Mouse (Mus musculus) hindbrain, embryonic 11.5 days (tissue): ENCODE measurements at regions not wholly inside any gene's neighbourhood (a gene's known extent, or its start where the extent isn't known, plus 50 kb on each side); places are given as distances from the start of the nearest gene placed in this dataset.

Source experiments
- ATAC-seq: fragments of 200-750 bp; cut with Nextera tagmentation; 2 replicates; pipeline ENCODE4 v1.8.0; 2017; ENCODE audit warnings: mild to moderate bottlenecking, moderate TSS enrichment, moderate library complexity; ENCODE audit not compliant: low FRiP score
- DNase-seq: peaks from one replicate; pipeline ENCODE4 v3.0.0-alpha.2; 2015; ENCODE audit warnings: low spot score
- H3K27ac ChIP-seq: fragments of 300-500 bp; sonication (generic); 2 replicates; pipeline ENCODE4 v1.5.1; 2014; ENCODE audit warnings: mild to moderate bottlenecking, low read depth, low read length
- H3K27me3 ChIP-seq: fragments of 300-500 bp; sonication (generic); 2 replicates; pipeline ENCODE4 v1.6.1; 2014; ENCODE audit warnings: mild to moderate bottlenecking, low read length, moderate library complexity, mixed read lengths; ENCODE audit not compliant: control insufficient read depth, insufficient read depth
- H3K36me3 ChIP-seq: fragments of 300-500 bp; sonication (generic); 2 replicates; pipeline ENCODE4 v1.6.1; 2014; ENCODE audit warnings: mild to moderate bottlenecking, low read length, moderate library complexity, mixed read lengths; ENCODE audit not compliant: control insufficient read depth, insufficient read depth
- H3K4me1 ChIP-seq: fragments of 300-500 bp; sonication (generic); replicated peaks from 2 replicates; pipeline ENCODE4 v1.6.1; 2014; ENCODE audit warnings: low read length, mixed read lengths; ENCODE audit not compliant: control insufficient read depth, insufficient read depth
- H3K4me2 ChIP-seq: fragments of 300-500 bp; sonication (generic); replicated peaks from 2 replicates; pipeline ENCODE4 v1.6.1; 2014; ENCODE audit warnings: mild to moderate bottlenecking, low read depth, low read length
- H3K4me3 ChIP-seq: fragments of 300-500 bp; sonication (generic); 2 replicates; pipeline ENCODE4 v1.5.1; 2014; ENCODE audit warnings: low read depth, low read length
- H3K9ac ChIP-seq: fragments of 300-500 bp; sonication (generic); 2 replicates; pipeline ENCODE4 v1.6.1; 2014; ENCODE audit warnings: low read depth, low read length
- H3K9me3 ChIP-seq: fragments of 300-500 bp; sonication (generic); 2 replicates; pipeline ENCODE4 v1.6.1; 2016; ENCODE audit warnings: low read length; ENCODE audit not compliant: control insufficient read depth
- WGBS: fragments of 180-500 bp; shearing (Covaris S2); extraction: QIAGEN DNeasy Blood & Tissue Kit; methylation state at CpG from one replicate; pipeline ENCODE4 v1.1.7; 2014; 5-methylcytosine and 5-hydroxymethylcytosine counted together

DNA sequence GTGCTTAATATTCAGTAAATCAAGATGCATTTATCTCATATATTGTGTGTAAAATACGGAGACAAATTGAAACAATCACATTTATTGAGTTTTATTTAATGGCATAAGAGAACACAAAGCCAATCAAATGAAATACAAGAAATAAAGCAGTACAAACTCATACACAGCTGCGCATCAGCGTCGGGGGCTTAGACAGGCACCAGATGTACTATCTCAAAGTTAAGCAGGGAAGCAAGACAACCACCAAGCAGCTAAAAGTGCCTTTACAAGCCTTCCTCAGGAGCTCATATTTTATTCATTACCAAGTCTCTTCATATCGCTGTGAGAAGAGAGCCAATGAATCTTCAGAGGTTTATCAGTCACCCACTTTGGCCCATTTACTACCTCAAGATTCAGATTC is 107.0 kb upstream of the Apob start:
- ATAC-seq, result no peak
- Histone ChIP-seq H3K27ac (no peak overlapping the region), H3K4me1 (no peaks in the 10 kb centered on the region), H3K27me3 (no peaks in the 10 kb centered on the region), H3K9me3 (no peaks in the 10 kb centered on the region), H3K36me3 (no peaks in the 10 kb centered on the region), H3K9ac (no peak overlapping the region), H3K4me2 (no peak overlapping the region), H3K4me3 (no peak overlapping the region)
- 87% methylated on average over 5 of the region's 5 CpGs for WGBS
- DNase-seq, result no peak

GRCm38 (mm10) chr12:7875454-7875853 is 102.0 kb upstream of the Apob start:
- Histone ChIP-seq H3K27ac (no peak overlapping the region), H3K27me3 (no peaks in the 10 kb centered on the region), H3K36me3 (no peaks in the 10 kb centered on the region), H3K4me3 (no peak overlapping the region), H3K9ac (no peak overlapping the region), H3K4me2 (no peak overlapping the region), H3K9me3 (no peaks in the 10 kb centered on the region), H3K4me1 (no peaks in the 10 kb centered on the region)
- ATAC-seq (no peak), DNase-seq (no peak)
- WGBS, result 76% methylated on average over 2 of the region's 2 CpGs

DNA sequence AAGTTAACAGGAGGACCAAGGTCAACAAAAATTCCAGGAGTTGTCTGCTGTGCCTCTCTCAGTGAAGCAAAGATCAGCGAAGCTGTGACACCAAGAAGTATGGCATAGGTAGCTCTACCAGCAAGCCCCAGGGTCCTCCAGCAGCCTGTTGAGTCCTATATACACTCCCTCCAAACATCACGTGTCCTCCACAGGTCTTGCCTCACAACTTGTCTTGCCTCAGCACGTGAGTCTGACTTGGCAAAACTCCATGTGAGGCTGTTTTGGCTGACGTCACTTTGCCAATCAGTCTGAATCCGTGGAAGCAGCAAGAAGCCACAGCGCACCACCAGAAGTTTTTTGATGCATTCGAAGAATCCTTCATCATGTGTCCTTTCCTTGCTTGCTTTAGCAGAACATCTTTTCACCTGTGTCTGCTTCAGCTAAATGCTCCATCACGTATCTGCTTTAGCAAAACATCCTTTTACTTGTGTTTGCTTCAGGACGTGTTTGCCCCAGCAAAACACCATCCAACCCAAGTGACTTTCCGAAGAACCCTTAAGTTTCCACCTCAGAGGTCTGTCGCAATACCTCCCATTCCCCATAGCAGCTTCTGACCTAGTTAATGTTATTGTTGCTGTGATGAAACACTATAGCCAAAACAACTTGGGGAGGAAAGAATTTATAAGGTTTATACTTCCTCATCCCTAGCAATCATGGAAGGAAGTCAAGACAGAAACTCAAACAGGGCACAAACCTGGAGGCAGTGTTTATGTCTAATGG is 101.0 kb upstream of the Apob start:
- ATAC-seq (no peak), DNase-seq (no peak)
- Histone ChIP-seq H3K9ac (no peak overlapping the region), H3K4me1 (no peaks in the 10 kb centered on the region), H3K36me3 (no peaks in the 10 kb centered on the region), H3K27ac (no peak overlapping the region), H3K4me3 (no peak overlapping the region), H3K9me3 (no peaks in the 10 kb centered on the region), H3K27me3 (no peaks in the 10 kb centered on the region), H3K4me2 (no peak overlapping the region)
- 91% methylated on average over 11 of the region's 11 CpGs for WGBS

- WGBS, result 95% methylated on average over 5 of the region's 5 CpGs
- Histone ChIP-seq H3K4me3 (no peak overlapping the region), H3K9me3 (no peaks in the 10 kb centered on the region), H3K9ac (no peak overlapping the region), H3K27me3 (no peaks in the 10 kb centered on the region), H3K27ac (no peak overlapping the region), H3K4me2 (no peak overlapping the region), H3K36me3 (no peaks in the 10 kb centered on the region), H3K4me1 (no peaks in the 10 kb centered on the region)
- DNase-seq, result no peak
- ATAC-seq, result no peak
Observed at GRCm38 (mm10) chr12:7878761-7879160, 98.7 kb upstream of the Apob start.

GRCm38 (mm10) chr12:7896156-7896555 is 81.3 kb upstream of the Apob start:
- Histone ChIP-seq H3K27ac (no peak overlapping the region), H3K9me3 (no peaks in the 10 kb centered on the region), H3K9ac (no peak overlapping the region), H3K4me1 (no peaks in the 10 kb centered on the region), H3K36me3 (no peaks in the 10 kb centered on the region), H3K27me3 (no peaks in the 10 kb centered on the region), H3K4me2 (no peak overlapping the region), H3K4me3 (no peak overlapping the region)
- DNase-seq (no peak), ATAC-seq (no peak)
- WGBS, result 43% methylated on average over 2 of the region's 2 CpGs

DNA sequence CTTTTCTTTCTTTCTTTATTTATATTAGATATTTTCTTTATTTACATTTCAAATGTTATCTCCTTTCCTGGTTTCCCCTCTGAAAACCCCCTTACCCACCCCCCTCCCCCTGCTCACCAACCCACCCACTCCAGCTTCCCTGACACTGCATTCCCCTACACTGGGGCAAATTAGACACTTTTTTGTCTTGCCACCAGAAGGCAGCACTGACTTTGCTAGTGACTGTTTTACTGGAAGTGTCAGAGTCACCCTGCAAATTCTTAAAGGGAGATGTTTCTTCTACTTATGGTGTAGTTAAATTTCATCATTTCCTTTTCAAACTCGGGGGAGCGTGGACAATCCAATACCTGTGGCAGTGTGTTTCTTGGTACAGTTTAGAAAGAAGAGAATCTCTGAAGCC is 72.1 kb upstream of the Apob start:
- whole genome bisulfite sequencing, result 83% methylated on average over 2 of the region's 2 CpGs
- no peak for DNase-seq
- Histone ChIP-seq H3K4me3 (no peak overlapping the region), H3K36me3 (no peaks in the 10 kb centered on the region), H3K9ac (no peak overlapping the region), H3K27me3 (no peaks in the 10 kb centered on the region), H3K27ac (no peak overlapping the region), H3K4me2 (no peak overlapping the region), H3K9me3 (no peaks in the 10 kb centered on the region), H3K4me1 (no peaks in the 10 kb centered on the region)
- ATAC-seq, result no peak

DNA sequence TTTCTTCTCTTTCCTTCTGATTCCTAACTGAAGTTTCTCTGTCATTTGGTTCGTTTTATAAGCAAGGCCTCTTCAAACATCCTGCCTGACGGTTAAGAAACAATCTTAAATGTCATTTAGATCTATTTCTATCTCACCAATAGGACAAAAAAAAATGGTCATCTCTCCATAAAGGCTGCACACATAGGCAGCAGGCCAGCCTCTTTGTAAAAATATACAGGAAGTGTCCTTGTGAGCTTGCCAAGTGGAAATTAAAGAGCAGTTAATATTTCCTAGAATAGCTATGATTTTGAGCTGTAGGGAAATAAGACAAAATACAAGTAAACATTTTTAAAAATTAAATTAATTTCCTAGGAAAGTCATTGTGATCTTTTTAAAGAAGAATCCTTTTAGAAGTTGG is 70.6 kb upstream of the Apob start:
- Histone ChIP-seq H3K9me3 (no peaks in the 10 kb centered on the region), H3K4me1 (no peaks in the 10 kb centered on the region), H3K27ac (no peak overlapping the region), H3K4me2 (no peak overlapping the region), H3K9ac (no peak overlapping the region), H3K36me3 (no peaks in the 10 kb centered on the region), H3K27me3 (no peaks in the 10 kb centered on the region), H3K4me3 (no peak overlapping the region)
- 85% methylated on average over 2 of the region's 2 CpGs for WGBS
- DNase-seq (no peak), ATAC-seq (no peak)

DNA sequence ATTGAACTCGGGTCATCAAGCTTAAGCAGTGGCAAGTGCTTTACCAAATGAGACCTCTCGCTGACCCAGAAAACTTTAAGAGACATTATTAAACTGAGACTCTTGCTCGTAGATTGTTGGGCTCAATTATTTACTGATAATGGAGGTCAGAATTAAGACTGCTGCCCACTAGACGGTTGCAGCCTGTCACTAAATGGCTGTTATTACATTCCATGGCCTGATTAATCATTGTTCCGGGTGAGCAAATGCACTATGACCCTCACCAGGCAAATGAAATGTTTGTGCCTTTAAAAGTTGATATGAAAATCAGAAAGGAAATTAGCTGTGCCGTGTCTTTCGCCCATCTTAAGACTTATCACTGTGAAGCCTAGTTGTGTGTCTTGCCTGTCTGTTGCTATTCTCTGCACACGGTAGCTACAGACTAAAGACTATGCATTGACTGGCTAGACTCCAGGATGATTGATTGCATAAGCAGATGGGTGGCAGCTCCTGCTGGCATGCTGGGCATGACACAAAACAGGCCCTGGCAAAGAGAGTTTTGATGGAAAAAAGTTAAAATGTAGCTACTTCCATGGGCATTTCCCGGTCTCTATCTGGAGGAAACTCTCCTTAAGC is 67.6 kb upstream of the Apob start:
- Histone ChIP-seq H3K36me3 (no peaks in the 10 kb centered on the region), H3K4me2 (no peak overlapping the region), H3K4me3 (no peak overlapping the region), H3K27ac (no peak overlapping the region), H3K9me3 (no peaks in the 10 kb centered on the region), H3K9ac (no peak overlapping the region), H3K4me1 (no peaks in the 10 kb centered on the region), H3K27me3 (no peaks in the 10 kb centered on the region)
- no peak for ATAC-seq
- WGBS, result 70% methylated on average over 9 of the region's 9 CpGs
- no peak for DNase-seq

DNA sequence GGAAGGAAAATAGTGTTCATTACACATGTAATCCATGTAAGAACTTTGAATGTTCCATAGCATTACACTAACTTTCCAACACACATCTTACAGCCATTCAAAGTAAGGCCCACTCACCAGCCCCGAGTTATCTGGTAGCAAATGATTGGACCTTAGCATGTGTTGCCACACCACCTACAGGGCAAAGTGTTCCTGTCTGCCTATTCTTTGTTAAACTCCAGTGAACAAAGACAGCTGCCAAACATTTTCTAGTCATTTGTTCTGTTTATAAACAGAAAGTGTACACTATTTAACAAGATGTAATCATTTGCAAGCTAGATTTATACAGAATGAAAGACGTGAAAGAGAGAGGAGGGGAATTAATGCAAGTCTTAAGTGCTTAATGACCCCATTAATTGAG is 66.9 kb upstream of the Apob start:
- H3K9me3 ChIP-seq, result no peaks in the 10 kb centered on the region

More for the DNA sequence above, 66.9 kb upstream of the Apob start:
- DNase-seq (no peak), ATAC-seq (no peak)
- H3K27me3 ChIP-seq, result no peaks in the 10 kb centered on the region
- H3K27ac ChIP-seq, result no peak overlapping the region
- H3K4me2 ChIP-seq, result no peak overlapping the region
- no peak overlapping the region for H3K9ac ChIP-seq
- no peaks in the 10 kb centered on the region for H3K4me1 ChIP-seq
- no peaks in the 10 kb centered on the region for H3K36me3 ChIP-seq
- WGBS, result 67% methylated on average over 2 of the region's 2 CpGs
- no peak overlapping the region for H3K4me3 ChIP-seq
